Mouse (Mus musculus) MN1 (cell line): ENCODE data around the gene Hnf4a.

ENCODE experiments used
- DNase-seq: peaks from one replicate; pipeline ENCODE4 v3.0.0-alpha.2; 2016; ENCODE audit warnings: low spot score

The Hnf4a gene

DNA sequence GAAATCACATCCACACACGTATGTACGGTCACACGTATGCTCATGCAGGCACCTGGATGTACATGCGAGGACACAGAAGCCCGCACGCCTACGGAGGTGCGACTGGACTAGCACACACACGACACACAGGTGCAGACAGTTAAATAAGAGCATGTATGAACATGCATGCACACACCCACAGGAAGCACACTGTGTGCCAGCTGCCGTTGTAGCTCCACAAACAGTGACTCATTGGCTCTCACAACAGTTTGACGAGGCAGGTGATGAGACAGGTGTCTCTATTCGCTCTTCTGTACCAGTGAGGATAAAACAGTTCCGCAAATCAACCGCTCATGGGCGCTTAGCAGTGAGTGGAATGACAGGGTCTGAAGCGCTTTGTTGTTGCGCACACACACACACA, 16.0 kb upstream of the Hnf4a start:
- DNase-seq = no peak

GRCm38 (mm10) chr2:163491351-163491750, 15.3 kb upstream of the Hnf4a start:
- no peak for DNase-seq

DNA sequence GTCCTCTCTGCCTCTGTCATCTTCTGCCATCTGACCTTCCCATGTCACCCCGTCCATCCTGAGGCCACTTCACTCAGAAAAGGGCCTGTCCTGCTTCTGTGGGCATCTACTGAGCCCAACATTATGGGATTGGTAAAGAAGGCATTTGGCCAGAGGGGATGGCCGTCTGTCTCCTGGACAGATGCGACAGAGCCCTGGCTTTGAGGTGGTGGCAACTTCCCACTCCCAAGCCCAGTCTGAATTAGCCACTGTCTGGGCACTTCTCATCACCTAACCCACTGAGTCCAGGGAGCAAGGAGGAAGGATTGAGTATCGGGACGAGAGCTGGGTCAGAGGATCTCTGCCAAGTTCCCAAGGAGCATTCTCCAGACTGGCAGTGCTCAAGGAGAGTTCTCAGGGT, 14.6 kb upstream of the Hnf4a start, which contains the start of gene R3hdml:
Gene R3hdml (plus strand): TSS at position 301 of the 400 bp plus-strand sequence.
- DNase-seq = no peak

- DNase-seq = no peak
Observed at GRCm38 (mm10) chr2:163493031-163493430, 13.6 kb upstream of the Hnf4a start.

- DNase-seq = peak; percentile 66
Observed at GRCm38 (mm10) chr2:163493976-163494375, 12.6 kb upstream of the Hnf4a start.

DNA sequence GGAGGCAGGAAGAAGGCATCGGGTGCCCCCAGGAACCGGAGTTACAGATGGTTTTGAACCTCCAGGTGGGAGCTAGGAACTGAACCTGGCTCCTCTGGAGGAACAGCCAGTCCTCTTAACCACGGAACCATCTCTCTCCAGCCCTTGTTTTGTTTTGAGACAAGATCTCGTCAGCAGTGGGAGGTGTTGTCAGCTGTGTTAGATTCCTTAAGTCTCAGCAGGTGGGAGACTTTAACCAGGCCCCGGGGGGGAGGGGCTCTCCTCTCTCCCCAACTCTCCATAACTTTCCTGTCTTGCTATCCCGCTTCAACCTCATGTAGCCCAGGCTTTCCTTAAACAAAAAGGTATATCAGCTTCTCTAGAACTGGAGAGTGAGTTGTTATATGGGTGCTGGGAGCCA, 12.2 kb upstream of the Hnf4a start:
- no peak for DNase-seq

DNA sequence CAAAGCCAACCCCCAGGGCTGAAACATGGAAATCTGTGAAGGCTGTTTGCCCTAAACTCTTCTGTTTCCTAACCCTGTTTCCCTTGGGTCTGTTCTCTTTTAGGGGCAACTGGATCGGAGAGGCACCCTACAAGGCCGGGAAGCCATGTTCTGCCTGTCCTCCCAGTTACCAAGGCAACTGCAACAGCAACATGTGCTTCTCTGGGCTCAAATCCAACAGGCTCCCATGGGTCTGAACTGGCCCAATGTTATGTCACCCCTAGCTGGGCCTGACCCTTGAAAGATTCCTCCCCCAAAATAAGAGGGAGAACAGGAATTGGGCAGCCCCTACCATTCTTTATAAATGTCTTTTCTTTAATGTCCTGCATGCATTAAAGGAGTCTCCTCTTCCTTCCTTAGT, 4.4 kb upstream of the Hnf4a start:
- DNase-seq = peak; percentile 61

GRCm38 (mm10) chr2:163503191-163503590, 3.4 kb upstream of the Hnf4a start:
- DNase-seq = no peak

DNA sequence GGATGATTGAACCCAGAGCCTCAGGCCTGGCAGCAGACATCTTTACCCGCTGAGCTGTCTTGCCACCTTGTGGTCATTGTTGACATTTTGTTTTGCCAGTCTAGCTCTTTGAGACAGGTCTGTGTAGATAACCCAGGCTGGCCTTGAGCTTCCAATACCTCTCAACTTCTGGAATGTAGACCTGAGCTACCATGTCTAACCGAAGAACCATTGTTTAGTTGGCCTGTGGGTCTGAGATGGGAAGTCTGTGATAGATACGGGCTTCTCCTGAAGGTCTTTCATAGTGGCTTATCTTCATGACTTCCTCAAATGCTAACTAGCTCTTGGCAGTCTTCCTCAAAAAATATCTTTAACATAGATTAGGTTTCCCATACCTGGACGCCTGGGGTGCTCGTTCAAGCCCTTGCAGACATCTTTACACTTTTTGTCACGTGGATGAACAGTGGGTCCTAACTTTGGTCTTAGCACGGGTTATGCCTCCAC, 19.2 kb downstream of the Hnf4a start:
- DNase-seq = peak; percentile 41

DNA sequence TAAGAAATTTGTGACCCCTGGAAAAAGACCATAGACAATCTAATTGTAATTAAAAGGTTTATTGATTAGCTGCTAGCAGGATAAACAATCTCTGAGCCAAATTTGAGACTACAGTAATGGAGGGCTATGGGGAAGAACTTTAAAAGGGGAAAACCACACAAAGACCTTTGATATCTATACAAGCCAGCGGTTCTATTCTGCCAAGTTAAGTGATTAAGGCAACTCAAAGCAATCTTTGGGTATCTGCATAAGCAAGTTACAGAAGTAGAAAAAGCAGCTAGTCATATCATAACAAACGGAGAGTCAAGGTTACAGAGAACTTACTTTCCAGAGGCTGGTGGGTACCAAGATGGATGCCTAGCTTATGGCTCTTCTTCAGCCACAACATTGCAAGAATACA, 20.9 kb downstream of the Hnf4a start:
- DNase-seq = no peak

DNA sequence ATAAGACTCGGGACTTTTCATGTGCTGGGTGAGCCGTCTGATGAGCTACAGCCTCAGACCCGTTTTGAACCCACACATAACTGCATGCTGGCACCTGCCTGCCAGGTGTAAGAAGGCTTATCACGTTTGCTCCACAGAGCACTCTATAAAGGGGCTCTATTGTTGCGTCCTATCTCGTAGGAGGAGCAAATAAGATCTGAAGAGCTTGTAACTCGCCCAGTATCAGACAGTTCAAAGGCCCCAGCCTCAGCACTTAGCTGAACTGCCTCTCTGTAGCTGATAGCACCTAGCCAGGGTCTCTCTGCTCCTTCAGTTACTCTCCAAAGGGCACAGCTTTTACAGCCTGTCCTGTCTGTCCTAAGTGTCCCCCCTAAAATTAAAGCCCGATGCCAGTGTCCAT, 23.8 kb downstream of the Hnf4a start:
- no peak for DNase-seq

DNA sequence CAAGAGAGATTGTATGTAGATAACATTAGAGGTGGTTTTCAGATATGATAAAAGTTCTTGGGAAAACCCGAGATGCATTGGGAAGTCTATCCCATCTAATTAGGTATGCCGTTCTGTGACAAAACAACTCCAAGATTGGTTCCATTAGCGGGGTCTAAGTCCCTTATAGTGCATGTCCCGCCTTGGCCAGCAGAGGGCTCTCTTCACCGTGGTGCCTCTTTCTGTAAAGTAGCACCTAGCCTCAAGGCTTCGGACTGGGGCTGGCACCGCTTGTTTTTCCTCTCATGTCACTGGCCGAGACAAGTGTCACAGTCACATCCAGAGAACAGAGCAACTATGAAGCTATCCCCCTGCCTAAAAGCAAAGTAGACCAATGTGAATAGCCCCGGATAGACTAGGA, 25.3 kb downstream of the Hnf4a start:
- DNase-seq = peak; percentile 84

GRCm38 (mm10) chr2:163533226-163533625, 26.6 kb downstream of the Hnf4a start:
- DNase-seq = no peak

- peak; percentile 88 for DNase-seq
Observed at GRCm38 (mm10) chr2:163534958-163535524, 28.4 kb downstream of the Hnf4a start.

- no peak for DNase-seq
Observed at GRCm38 (mm10) chr2:163537443-163537842, 30.8 kb downstream of the Hnf4a start.

GRCm38 (mm10) chr2:163538410-163538809, 31.8 kb downstream of the Hnf4a start:
- no peak for DNase-seq

GRCm38 (mm10) chr2:163539321-163540040, 32.9 kb downstream of the Hnf4a start:
- no peak for DNase-seq

GRCm38 (mm10) chr2:163540231-163541117, 33.9 kb downstream of the Hnf4a start:
- DNase-seq = no peak

DNA sequence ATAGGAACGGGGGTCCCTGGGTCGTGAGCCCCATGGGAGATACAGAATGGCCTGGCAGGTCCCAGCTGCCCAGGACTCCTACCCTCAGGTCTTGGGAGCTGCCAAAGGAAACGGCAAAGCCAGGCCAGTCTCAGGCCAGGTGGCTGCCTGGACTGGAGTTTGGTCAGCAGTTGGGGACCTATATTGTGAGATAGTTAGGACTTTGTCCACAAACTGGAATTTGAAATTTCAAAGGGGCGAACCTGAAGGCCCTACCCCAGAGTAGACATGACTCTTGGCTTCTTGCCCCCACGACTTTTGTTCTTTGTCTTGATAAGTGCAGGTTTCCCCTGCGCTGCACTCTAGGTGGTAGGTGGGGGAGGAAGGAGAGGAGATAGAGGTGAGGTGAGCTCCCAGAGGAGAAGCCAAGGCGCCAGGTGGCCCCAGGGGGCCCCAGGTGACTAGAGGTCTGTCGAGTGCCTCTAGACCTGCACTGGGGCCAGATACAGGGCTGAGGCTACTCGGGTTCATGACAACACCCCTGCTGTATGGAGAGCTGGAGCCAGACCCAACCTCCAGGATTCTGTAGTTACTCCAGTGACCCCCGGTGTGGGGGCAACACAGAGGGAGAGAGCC, 35.1 kb downstream of the Hnf4a start:
- DNase-seq = no peak

DNA sequence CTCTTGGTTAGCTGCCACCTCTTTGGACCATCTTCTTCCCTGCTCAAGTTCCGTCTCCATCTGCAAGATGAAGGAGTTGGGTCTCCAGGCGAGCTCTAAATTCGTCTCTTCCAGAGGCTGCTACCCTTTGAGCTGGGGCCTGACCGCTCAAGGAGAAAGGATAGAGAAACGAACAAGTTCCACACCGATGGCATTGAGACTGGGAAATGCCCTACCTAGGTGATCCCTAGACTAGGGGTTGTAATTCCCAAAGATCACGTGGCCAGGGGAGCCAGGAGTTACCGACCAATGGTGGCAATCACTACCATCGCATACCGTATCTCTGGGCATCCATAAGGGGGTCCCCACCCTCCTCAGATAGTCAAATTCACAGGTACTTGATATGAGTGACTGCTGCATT, 36.1 kb downstream of the Hnf4a start:
- DNase-seq = no peak

DNA sequence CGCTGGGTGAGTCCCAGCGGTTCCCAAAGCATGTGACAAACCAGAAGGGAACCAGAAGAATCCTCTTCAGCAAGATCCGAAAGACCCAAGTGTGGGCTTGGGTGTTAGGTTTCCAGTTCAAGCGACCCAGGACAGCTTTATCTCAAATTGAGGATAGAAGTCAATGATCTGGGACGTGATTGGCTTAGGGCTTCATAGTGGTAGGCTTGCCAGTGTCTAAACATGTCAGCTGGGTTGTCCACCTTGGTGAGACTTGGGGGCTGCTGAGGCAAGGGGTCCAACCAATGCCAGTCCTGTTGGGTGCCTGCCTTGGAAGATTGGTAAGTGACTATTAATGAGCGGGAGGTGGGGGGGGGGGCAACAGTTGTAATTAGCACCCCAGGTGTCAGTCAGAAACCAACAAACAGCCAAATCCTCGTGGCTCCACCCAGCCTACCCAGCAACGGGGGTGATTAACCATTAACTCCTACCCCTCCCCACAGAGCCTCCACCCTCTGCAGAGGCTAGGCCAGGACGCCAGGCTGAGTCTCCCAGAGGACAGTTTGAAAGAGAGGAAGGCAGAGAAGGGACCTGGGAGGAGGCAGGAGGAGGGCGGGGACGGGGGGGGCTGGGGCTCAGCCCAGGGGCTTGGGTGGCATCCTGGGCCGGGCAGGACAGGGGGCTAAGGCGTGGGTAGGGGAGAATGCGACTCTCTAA, 40.2 kb downstream of the Hnf4a start:
- DNase-seq = no peak

- DNase-seq = no peak
Observed at GRCm38 (mm10) chr2:163548822-163549221, 42.2 kb downstream of the Hnf4a start.
